Mouse (Mus musculus) stomach, postnatal 0 days (tissue): ENCODE results near the gene Evl.

ENCODE experiments used
- CTCF ChIP-seq: IDR thresholded peaks from 2 replicates; pipeline ENCODE4 v1.5.1; 2016; ENCODE audit warnings: antibody characterized with exemption, low read depth, mild to moderate bottlenecking, moderate library complexity
- EP300 ChIP-seq: optimal IDR thresholded peaks from 2 replicates; pipeline ENCODE3; 2016; ENCODE audit warnings: antibody characterized with exemption

GRCm38 (mm10) chr12:108674502-108674901 is 120.0 kb downstream of the Evl start:
- TF ChIP-seq CTCF (no peak), EP300 (no peak)
